Mouse (Mus musculus) neural tube, embryonic 10.5 days (tissue): ENCODE measurements around the gene Fkbp11.
"Not testable (repeated sequence)": the region's sequence is repeated elsewhere in the genome, so short reads cannot be mapped to it uniquely, and the experiment has no call there.

Experiments used
- DNase-seq: peaks from one replicate; pipeline ENCODE4 v3.0.0-alpha.2; 2017; ENCODE audit warnings: low spot score; ENCODE audit errors: extremely low spot score

Gene Fkbp11

DNA sequence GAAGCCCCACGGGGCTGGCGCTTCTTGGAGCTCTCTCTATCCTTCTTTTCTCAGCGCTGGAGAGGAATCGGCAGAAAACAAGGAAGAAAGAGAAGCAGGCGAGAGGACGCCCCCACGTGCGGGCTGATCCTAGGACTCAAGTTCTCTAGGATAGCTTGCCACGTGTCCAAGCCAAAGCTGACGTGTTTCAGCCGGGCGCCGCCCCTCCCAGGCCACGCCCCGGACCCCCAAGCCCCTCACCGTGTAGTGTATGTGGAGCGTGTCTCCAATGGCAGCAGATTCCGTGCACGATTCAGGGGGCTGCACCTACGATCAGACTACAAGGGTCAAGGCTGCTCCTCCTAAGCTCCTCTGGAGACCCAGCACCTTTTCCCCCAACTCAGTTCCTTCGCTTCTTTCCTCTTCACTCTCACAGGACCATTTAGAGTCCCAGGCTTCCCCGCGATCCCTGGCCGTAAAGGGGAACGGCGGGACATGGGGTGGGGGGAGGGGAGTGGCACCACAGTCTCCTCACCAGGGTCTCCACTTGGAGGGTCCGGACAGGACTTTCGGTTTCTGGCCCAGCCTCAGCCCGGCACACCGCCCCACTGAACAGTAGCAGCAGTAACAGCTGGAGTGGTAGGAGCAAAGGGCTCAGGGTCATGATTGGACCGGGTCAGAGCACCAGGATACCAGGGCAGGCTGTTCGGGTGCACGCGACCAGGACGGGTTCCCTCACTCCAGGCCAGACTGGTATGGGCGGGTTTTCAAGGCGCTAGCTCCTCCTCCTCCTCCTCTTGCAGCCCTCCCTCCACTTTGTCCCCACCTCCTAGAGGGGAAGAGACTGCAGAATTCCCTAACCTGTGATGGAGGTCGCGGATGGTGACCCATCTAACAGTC is at the start of gene Fkbp11:
Fkbp11 (minus strand) TSS at position 756 of the 879 bp plus-strand sequence.
- DNase-seq: peak; percentile 71

DNA sequence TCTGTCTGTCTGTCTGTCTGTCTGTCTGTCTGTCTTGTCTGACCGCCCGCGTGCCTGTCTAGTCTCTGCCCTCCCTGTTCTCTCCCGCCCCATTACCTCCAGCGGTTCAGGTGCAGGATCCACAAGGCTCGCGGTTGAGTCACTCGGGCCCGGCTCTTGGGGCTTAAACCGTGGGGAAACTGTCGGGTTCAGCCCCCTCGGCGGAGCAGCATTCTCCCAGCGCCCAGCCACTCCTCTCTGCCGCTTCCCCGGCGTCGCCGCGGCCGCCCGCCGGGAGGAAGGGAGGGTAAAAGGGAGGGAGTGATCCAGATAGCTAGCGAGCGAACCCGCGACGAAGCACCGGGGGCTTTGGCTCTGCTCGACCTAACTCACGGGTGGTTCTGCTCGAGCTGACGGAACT is 49.8 kb upstream of the Fkbp11 start, which contains the start of gene Wnt10b:
Wnt10b (minus strand) TSS at position 389 of the 400 bp plus-strand sequence.
- peak; percentile 44 for DNase-seq

DNA sequence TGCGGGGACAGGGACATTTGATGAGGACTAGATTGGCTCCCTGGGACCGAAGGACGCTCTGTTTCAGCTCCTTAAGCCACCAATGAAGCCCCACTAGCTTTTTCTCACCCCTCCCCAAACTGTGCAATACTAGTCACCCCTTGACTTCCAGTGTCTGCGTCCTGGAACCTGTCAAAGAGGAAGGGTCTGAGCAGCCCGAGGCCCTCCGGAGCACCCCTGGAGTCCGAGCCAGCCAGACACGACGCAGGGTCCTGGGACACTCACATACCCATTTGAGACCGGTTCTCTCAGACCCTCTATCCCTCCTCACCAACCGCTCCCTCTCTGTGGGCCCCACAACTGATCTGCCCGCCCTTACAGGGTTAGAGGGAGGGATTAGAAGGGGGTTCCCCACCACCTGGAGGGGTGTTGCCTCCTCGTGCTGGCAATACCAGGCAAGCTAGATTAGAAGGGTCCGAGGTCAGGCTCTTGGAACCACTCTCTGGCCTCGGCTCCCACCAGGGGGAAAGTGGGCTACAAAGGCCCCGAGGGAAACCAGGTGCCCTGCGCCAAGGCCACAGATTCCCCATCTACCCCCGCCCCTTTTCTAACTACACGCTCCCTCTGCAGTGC is 49.1 kb upstream of the Fkbp11 start:
- DNase-seq: peak; percentile 52

DNA sequence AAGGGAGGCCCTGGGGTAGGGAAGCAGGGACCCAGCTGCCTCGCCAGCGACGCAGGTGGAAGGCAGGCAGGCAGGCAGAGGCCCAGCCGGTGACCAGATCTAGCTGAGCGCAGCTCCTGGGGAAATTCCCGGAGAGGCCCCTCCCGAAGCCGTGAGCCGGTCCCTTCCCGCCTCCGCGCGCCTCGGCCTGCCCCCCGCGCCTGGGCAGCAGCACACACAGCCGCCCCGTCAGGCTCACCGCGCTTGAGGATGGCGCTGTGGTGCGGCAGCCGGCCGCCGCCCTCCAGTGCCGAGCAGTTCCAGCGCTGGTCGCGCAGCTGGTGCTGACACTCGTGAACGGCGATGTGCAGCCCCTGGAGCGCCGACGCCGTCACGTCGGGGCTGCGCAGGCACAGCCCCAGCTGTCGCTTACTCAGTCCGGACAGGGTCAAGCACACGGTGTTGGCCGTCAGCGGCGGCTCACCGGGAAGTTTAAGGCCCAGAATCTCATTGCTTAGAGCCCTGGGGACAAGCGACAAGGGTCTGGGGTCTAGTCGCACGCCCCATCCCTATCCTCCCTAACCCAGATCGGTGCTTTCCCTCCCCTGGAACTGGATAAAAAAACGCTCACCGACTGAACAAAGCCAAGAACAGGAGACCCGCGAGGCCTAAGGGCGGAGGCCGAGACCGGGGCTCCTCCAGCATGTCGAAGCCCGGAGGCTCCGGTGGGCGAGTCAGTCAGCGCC is 48.4 kb upstream of the Fkbp11 start:
- DNase-seq: peak; percentile 68

DNA sequence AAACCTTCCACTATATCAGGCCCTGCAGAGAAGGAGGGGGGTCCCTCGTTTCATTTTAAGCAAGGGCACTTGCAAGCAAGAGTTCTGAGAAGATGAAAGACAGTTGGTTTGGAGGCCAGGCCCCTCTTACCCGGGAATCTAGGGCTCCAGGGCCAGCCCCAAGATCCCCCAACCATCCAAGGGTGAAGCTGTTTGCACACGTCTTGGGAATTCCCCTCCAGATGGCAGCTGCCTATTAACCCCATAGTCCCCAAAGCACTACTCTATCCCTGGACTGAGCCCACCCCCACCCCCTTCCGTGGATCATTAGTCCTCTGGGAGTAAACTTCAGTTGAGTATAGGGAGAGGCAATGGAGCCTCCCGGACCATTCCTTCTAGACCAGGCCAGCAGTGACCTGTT is 47.5 kb upstream of the Fkbp11 start:
- peak; percentile 23 for DNase-seq

DNA sequence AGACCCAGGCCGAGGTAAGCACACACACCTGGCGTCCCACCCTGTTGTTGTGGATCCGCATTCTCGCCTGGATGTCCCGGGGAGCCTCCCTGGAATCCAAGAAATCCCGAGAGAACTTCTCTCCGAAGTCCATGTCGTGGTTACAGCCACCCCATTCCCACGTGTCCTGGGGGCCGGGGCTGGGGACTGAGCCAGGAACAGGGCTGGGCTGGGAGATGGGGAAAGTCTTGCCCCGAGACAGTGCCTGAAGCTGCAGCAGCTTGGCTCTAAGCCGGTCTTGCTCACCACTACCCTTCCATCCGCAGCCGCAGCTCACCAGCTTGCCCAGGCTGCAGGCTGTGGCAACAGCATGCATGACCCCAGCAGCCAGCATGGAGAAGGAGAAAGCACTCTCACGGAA is 46.1 kb upstream of the Fkbp11 start:
- peak; percentile 39 for DNase-seq

DNA sequence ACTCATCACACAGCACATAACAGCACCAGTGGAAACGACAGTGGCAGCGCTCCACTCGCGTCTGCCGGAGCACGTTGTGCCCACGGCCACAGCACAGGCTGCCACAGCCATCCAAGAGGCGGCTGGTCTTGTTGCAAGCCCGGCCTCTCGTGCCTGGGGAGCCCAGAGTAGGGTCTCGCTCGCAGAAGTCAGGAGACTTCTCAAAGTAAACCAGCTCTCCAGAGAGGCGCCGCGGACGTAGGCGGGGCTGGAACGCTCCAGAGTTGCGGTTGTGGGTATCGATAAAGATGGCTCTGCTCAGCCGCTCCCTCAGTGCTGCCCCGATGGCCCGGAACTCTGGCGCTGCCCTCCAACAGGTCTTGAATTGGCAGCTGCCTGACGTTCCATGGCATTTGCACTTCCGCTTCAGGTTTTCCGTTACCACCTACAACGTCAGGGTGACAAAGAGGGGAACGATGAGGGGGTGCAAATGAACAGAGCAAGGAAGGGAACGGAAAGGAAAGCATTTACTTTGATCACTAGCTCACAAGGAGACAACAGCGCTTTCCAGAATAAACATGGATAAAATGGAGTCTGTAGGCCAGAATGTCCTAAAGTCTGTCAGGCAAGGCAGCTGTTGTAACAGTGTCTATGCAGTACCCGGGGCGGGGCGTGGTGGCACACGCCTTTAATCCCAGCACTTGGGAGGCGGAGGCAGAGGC is 44.7 kb upstream of the Fkbp11 start:
- DNase-seq: peak; percentile 59

DNA sequence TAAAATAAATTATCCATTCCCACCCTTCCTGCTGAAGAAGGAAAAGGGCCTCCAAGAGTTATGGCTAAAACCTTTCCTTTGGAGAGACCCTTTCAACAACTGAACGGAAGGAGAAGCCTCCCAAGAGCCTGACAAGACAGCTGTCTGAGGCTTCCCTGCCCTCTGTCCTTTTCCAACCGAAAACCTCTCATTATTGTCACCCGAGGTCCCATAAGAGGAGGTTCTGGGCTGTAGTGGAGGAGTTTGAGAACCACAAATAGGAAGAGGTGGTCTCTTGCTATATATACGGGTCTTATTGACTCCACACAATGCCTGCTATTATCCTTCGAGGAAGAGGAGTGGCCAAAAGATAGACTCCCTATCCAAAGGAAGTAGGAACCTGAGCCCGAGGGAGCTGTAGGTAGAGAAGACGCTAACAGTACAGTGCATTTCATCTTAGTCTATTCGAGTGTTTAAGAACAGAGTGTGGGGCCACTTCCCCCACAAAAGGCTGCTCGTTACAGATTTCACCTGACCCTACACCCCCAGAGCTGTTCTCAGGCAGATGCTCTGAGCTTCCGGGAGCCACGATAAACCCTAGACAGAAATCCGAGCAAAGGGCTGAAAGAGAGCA is 43.9 kb upstream of the Fkbp11 start:
- no peak for DNase-seq

DNA sequence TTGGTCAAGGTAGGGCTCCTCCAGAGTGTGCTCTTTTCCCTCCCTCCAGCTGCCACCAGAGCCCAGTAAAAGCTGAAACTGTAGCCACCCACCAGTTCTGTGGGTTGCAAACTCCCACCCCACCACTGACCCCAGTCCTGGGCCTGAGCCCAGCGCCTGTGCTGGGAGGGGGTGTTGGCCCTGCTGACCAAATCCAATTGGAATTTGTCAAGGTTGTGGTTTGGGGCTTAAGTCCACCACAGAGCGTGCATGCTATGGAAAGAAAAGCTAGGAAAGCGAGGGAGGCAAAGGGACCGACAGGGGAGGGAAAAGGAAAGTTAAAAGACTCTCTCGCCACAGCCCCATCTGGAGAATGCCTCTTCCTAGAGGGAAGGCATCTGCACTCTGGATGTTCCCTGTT is 40.3 kb upstream of the Fkbp11 start:
- no peak for DNase-seq

DNA sequence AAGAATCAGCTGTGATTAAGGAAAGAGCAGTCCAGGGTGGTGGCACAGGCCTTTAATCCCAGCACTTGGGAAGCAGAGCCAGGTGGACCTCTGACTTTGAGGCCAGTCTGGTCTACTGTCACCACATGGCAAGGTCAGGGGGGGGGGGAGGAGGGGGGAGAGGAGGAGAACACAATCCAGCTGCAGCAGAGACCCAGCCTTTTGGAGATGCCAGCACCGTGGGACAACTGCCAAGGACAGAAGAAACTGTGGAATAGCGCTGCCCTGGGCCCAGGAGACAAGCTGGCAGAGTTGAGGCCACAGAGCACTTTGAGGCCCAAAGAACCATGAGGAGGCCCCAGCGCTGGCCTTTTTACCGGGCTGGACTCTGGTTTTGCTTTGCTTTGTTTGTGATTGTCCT is 37.9 kb upstream of the Fkbp11 start:
- DNase-seq: no peak

DNA sequence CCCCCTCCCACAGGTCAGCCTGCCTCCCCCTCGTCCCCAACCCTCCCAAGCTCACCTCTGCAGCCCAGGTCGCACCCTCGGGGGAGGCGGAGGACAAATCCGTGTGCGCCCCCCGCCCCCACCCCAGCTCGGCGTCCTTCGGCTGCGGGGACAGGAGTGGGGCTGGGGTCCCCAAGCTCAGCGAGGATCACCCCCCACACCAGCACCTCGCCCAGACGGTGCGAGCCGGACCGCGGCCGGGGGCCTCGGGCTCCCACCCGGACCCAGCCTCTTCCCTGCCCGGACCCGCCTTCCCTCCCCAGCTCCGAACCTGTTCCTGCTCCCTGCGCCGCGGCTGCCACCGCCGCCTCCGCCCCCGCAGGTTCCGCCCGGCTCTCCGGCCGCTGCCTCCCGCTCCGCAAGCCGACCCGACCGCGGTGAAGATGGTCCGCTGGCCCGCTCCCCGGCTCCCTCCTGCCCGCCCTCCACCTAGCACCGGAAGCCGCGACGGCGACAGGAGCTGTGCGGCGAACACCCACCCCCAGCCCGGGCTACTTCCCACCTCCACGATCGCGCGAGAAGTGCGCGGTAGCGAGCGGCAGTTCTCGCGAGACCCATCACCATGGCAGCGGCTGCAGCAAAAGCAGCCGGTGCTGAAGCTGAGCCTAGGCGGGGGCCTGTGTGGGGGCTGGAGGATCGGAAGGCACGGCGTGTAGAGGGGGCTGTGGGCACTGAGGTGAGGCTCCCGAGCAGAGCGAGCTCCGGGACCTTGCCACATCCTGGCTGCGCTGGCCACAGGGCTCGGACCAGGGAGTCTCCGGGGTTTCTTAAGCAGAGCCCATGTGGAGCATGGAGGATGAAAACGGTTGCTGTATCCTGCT is 34.9 kb upstream of the Fkbp11 start, which contains the start of gene Arf3:
Arf3 (minus strand) TSS at position 545 of the 860 bp plus-strand sequence.
- DNase-seq: peak; percentile 97

DNA sequence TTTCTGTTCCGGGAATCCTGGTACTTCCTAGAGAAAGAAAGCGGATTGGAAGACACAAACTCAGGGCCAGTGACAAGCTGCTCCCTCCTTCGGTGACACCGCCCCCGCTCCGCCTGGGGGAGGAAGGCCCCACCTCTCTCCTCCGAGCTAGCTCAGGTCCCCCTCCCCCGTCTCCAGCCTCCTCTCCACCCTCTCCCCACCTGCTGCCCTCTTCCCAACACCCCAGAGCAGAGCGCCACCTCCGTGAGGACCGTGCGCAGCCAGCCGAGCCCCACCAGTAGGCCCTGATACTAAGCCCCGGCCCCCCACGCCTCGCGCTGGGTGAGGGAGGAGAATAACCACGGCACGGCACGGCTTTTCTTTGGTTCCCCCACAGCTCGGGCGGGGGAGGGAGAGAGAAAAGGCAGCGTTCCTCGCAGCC is 34.2 kb upstream of the Fkbp11 start:
- peak; percentile 73 for DNase-seq

DNA sequence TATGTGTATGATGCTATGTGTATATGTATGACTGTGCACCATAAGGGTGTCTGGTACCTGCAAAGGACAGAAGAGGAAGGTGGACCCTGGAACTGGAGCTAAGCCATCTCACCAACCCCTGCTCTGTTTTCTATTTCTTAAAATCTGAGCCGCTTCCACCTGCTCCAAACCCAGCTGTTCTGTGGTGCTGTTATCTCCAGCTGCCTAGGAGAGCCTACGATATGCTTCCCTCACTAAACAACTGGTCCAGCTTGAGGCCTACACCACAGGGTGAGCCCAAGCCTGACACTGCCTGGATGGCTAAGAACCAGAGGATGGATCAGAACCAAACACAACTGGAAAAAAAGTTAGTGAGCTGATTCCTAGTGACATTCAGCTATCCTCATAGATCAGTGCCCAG is 26.1 kb upstream of the Fkbp11 start:
- DNase-seq: no peak

DNA sequence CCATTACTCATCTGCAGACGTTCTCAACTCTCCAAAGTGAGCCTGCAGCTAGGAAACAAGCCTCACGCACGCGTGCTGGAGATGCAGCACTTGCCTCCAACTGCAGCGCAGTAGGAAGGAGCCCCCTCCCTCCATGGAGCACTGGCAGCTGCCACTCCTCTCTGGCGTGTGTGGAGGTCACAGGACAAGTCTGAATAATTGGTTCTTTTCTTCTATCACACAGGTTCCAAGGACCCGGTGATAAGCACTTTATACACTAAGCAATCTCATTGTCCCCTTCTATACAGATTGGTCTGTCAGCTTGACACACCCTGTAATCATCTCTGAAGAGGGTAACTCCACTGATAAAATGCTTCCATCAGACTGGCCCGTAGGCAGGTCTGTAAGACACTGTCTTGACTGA is 25.0 kb upstream of the Fkbp11 start:
- no peak for DNase-seq

DNA sequence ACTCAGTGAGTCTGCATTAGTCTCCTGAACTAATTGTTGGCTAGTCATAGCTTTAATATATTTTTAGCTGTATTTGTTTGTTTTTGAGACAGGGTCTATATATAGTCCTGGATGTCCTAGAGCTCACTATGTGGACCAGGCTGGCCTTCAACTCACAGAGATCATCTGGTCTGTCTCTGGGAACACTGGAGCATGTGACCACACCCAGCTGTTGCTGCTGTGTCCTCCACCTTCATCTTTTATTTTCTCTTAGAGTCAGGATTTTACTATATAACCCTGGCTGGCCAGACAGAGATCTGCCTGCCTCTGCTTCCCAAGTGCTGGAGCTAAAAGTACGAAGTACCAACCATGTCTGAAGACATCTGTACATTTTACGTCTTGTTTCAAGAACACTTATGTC is 21.1 kb upstream of the Fkbp11 start:
- DNase-seq: no peak

DNA sequence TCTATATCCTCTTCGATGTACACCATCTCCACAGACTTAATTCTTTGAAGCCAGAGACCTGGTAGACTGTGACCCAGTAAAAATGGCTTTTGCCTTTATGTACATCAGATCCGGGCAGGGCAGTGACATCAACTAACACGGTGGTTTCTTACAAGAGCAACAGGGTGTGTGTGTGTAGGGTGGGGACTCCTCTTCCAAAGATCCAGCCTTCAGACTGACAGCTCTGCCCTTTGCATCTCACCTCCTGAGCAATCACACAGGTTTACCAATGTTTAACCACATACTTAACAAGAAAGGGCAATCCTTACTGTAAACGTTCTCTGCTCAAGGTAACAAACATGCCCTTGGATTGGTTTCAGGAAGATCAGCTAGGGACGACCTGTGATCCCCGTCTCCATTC is 19.3 kb upstream of the Fkbp11 start:
- no peak for DNase-seq

DNA sequence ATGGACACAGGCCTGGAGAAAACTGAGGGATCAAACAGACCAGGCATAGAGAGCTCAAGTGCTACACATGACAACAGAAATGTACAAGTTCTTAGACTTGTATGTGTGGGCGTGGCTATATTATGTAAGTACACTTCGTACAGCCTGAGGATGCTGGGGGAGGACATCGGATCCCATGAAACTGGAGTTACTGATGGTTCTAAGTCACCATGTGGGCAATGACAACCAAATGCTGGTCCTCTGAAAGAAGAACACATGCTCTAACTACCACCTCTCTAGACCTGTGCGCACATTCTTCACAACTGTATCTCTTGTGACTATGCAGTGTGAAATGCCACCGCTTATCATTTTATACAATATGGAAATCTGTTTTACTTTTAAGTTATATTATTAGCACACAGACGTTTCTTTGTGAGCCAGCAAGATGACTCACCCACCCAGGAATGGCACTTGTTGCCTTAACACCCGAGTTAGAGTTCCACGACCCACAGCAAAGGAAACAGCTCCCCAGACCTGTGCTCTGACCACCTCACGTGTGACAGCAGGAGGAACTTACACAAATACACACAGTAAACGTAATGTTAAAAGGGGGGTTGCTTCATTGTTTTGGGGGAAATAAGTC is 18.5 kb upstream of the Fkbp11 start:
- no peak for DNase-seq

DNA sequence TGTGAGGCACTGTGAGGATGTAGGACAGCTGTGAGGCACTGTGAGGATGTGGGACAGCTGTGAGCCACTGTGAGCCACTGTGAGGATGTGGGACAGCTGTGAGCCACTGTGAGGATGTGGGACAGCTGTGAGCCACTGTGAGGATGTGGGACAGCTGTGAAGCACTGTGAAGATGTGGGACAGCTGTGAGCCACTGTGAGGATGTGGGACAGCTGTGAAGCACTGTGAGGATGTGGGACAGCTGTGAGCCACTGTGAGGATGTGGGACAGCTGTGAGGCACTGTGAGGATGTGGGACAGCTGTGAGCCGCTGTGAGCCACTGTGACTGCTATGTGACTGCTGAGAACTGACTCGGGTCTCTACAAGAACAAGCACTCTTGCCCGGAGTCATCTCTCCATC is 15.9 kb upstream of the Fkbp11 start:
- DNase-seq: not testable (repeated sequence)

DNA sequence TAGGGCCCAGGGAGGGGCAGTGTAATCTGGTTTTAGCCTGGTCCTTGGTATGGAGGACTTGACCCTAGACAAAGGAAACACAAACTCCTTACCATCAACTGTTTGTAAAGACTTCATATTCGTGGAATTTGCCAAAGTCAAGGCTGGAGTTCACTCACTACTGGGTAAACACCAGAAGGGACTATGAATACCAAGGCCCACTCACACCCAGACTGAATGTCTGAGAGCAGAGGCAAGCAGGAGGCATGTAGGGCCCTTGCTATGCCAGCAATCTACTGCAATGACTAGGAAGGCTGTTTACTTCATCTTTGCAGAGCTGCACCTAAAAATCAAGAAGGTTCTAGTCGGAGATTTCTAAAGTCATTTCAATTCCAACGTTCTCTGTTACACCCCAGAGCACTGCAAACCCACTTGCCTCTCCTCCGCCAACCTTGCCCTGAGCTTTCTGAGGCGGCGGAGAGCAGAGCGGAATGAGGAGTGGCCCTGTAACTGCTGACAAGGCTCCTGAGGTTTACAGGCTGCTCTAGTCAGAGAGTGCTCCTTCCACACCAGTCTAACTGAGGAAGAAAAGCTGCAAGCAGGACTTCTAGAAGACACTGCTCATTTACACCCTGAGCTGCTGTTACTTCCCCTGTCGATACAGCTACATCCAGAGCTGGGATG is 14.9 kb upstream of the Fkbp11 start:
- no peak for DNase-seq
